Mouse (Mus musculus): ENCODE results near the gene Adar. TPM values are rescaled to one million over a fixed set of nuclear protein-coding genes. Genes with fewer than 3 reads are reported as not detected.

Adar gene
- polyA plus RNA-seq, 1 experiment from 2014 or later, result 8.6 TPM

- Histone ChIP-seq H3K4me1 (ENCODE audit: control insufficient read depth, insufficient read depth, low read length) (peaks cover 9% of the 10 kb centered on the region), H3K27ac (ENCODE audit: low read length) (no peak overlapping the region), H3K9ac (ENCODE audit: low read depth, low read length) (no peak overlapping the region), H3K4me3 (ENCODE audit: low read length) (no peak overlapping the region), H3K36me3 (ENCODE audit: control insufficient read depth, insufficient read depth, low read length) (no peaks in the 10 kb centered on the region), H3K9me3 (ENCODE audit: control insufficient read depth, low read length) (no peaks in the 10 kb centered on the region), H3K4me2 (ENCODE audit: low read depth, low read length) (no peak overlapping the region), H3K27me3 (replicated peaks; ENCODE audit: control insufficient read depth, insufficient read depth, low read length) (no peaks in the 10 kb centered on the region)
- peak; percentile 41; the same call in 1 of the 2 replicates for ATAC-seq
- 20% methylated on average over 4 of the region's 4 CpGs for WGBS
Observed at GRCm38 (mm10) chr3:89727028-89727427, 12.2 kb downstream of the Adar start.

DNA sequence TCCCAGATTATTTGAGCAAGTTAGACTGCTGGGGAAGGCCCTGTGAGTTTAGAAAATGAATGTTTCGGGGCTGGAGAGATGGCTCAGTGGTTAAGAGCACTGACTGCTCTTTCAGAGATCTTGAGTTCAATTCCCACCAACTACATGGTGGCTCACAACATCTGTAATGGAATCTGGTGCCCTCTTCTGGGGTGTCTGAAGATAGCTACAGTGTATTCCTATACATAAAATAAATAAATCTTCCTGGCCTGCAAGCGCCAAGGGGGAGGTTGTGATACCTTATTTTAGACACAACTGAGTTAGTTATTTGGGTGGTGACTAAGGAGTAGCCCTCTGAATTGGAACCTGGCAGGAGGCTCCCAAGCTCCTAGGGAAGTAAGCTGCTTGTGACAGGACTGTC lies 14.0 kb downstream of the Adar start:
- no peaks in the 10 kb centered on the region for H3K36me3 ChIP-seq (ENCODE audit: control insufficient read depth, insufficient read depth, low read length)
- peaks cover 9% of the 10 kb centered on the region for H3K4me1 ChIP-seq (ENCODE audit: control insufficient read depth, insufficient read depth, low read length)
- H3K9me3 ChIP-seq (ENCODE audit: control insufficient read depth, low read length), result no peaks in the 10 kb centered on the region
- H3K27me3 ChIP-seq (replicated peaks; ENCODE audit: control insufficient read depth, insufficient read depth, low read length), result no peaks in the 10 kb centered on the region
- no peak overlapping the region for H3K27ac ChIP-seq (ENCODE audit: low read length)
- H3K4me3 ChIP-seq (ENCODE audit: low read length), result no peak overlapping the region
- no peak for ATAC-seq
- no peak overlapping the region for H3K9ac ChIP-seq (ENCODE audit: low read depth, low read length)
- 66% methylated on average over 2 of the region's 2 CpGs for WGBS
- no peak overlapping the region for H3K4me2 ChIP-seq (ENCODE audit: low read depth, low read length)

DNA sequence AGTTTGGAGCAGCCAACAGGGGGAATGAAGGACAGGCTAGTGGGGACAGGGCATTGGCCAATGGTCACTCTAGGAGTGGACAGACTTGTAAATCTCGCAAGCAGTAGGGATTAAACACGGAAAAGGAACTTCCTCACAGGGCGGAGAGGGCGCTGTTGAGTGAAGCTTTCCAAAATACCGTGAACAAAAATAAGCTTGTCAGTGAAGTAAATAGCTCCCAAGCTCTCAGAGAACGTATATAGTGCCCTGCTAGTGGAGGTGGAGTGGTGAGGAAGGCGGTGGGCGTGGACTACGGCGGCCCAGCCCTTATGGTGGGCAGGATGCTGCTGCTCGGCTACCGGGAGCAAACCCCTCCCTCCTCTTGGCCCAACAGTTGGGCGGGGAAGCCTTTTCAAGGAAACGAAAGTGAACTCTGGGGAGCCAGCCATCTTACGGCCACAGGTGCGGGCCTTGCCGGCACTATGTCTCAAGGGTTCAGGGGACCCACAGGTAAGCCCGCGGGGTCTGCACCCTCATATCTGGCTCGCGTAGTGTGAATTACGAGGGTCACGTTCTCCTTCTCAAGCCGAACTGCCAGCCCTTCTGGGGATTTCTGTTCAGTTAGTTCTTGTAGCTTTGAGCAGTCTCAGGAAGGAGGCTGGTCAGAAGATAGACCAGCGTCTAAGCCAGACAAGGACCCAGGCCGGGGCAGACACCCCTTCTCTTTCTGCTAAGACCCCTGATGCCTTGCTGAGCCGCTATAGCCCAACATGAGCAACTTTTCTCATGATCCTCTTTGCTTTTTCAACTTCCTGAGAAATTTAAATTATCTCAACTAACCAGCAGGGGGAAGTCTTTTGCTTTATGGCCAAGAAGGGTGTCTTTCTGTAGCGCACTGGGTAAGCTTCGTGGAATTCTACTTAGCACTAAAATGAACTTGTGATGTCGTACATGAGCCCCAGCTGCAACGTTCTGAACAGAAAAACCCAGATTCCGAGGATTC lies 15.8 kb downstream of the Adar start:
- Histone ChIP-seq H3K36me3 (ENCODE audit: control insufficient read depth, insufficient read depth, low read length) (no peaks in the 10 kb centered on the region), H3K9me3 (ENCODE audit: control insufficient read depth, low read length) (no peaks in the 10 kb centered on the region), H3K4me1 (ENCODE audit: control insufficient read depth, insufficient read depth, low read length) (peaks cover 9% of the 10 kb centered on the region), H3K27me3 (replicated peaks; ENCODE audit: control insufficient read depth, insufficient read depth, low read length) (no peaks in the 10 kb centered on the region), H3K4me2 (ENCODE audit: low read depth, low read length) (peak overlapping the region; percentile 73), H3K9ac (ENCODE audit: low read depth, low read length) (peak overlapping the region; percentile 79), H3K4me3 (ENCODE audit: low read length) (peak overlapping the region; percentile 75), H3K27ac (ENCODE audit: low read length) (peak overlapping the region; percentile 77)
- peak; percentile 96 for ATAC-seq
- under 1% methylated on average over 32 of the region's 32 CpGs for WGBS

DNA sequence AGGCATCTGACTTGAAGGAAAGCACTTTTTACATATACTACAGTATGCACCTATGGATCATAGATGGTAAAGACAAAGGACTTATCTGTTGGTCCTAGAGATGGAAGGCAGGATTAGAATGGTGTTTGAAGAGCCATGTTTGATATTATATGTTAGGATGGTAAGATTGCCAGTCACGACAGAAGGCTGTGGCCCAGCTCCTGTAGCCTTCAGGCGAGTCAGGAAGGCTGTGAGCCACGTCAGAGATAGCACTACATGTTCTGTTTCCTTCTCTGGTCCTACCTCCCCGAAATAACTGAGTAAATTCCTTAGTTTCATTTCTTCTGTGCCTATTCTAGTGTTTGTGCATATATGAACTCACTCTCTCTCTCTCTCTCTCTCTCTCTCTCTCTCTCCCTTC lies 17.3 kb downstream of the Adar start:
- Histone ChIP-seq H3K9me3 (ENCODE audit: control insufficient read depth, low read length) (no peaks in the 10 kb centered on the region), H3K27ac (ENCODE audit: low read length) (no peak overlapping the region), H3K9ac (ENCODE audit: low read depth, low read length) (no peak overlapping the region), H3K4me1 (ENCODE audit: control insufficient read depth, insufficient read depth, low read length) (peaks cover 9% of the 10 kb centered on the region), H3K4me2 (ENCODE audit: low read depth, low read length) (no peak overlapping the region), H3K4me3 (ENCODE audit: low read length) (no peak overlapping the region), H3K27me3 (replicated peaks; ENCODE audit: control insufficient read depth, insufficient read depth, low read length) (no peaks in the 10 kb centered on the region), H3K36me3 (ENCODE audit: control insufficient read depth, insufficient read depth, low read length) (no peaks in the 10 kb centered on the region)
- WGBS, result 89% methylated on average over 4 of the region's 4 CpGs
- no peak for ATAC-seq

GRCm38 (mm10) chr3:89738509-89738908 lies 23.7 kb downstream of the Adar start:
- Histone ChIP-seq H3K27ac (ENCODE audit: low read length) (no peak overlapping the region), H3K36me3 (ENCODE audit: control insufficient read depth, insufficient read depth, low read length) (peaks cover 17% of the 10 kb centered on the region; the same call in 1 of the 2 replicates)
- 95% methylated on average over 6 of the region's 6 CpGs for WGBS

DNA sequence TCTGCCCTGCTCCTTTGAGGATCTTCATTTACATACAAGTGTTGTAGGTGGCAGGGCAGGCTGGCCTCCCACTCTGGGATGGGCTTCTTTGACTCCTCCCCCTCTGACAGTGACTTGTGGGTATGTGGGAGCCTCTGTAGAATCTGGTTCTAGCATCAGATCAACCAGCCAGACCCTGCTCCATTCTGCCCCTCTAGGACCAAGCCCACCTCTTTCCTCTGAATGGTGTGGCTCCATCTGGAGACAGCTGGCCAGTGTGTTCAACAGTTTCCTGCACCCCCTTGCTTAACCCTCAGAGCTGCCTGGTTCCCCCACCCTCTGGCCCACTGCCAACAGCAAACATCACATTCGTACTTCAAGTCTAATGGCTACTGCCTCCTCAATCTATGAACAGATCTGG lies 37.5 kb downstream of the Adar start:
- peak; percentile 62 for ATAC-seq
- Histone ChIP-seq H3K4me1 (ENCODE audit: control insufficient read depth, insufficient read depth, low read length) (no peaks in the 10 kb centered on the region), H3K27ac (ENCODE audit: low read length) (no peak overlapping the region), H3K4me3 (ENCODE audit: low read length) (no peak overlapping the region), H3K4me2 (ENCODE audit: low read depth, low read length) (no peak overlapping the region), H3K36me3 (ENCODE audit: control insufficient read depth, insufficient read depth, low read length) (no peaks in the 10 kb centered on the region), H3K9me3 (ENCODE audit: control insufficient read depth, low read length) (no peaks in the 10 kb centered on the region), H3K9ac (ENCODE audit: low read depth, low read length) (no peak overlapping the region), H3K27me3 (replicated peaks; ENCODE audit: control insufficient read depth, insufficient read depth, low read length) (no peaks in the 10 kb centered on the region)
- 11% methylated on average over 1 of the region's 1 CpGs for whole genome bisulfite sequencing

More at GRCm38 (mm10) chr3:89738509-89738908, 23.7 kb downstream of the Adar start:
- no peaks in the 10 kb centered on the region for H3K9me3 ChIP-seq (ENCODE audit: control insufficient read depth, low read length)
- no peaks in the 10 kb centered on the region for H3K4me1 ChIP-seq (ENCODE audit: control insufficient read depth, insufficient read depth, low read length)
- no peak overlapping the region for H3K4me2 ChIP-seq (ENCODE audit: low read depth, low read length)
- H3K27me3 ChIP-seq (replicated peaks; ENCODE audit: control insufficient read depth, insufficient read depth, low read length), result no peaks in the 10 kb centered on the region
- no peak overlapping the region for H3K9ac ChIP-seq (ENCODE audit: low read depth, low read length)
- H3K4me3 ChIP-seq (ENCODE audit: low read length), result no peak overlapping the region
- no peak for ATAC-seq

- no peak for ATAC-seq
- Histone ChIP-seq H3K9ac (ENCODE audit: low read depth, low read length) (no peak overlapping the region), H3K27ac (ENCODE audit: low read length) (no peak overlapping the region), H3K4me1 (ENCODE audit: control insufficient read depth, insufficient read depth, low read length) (no peaks in the 10 kb centered on the region), H3K9me3 (ENCODE audit: control insufficient read depth, low read length) (no peaks in the 10 kb centered on the region), H3K4me2 (ENCODE audit: low read depth, low read length) (no peak overlapping the region), H3K4me3 (ENCODE audit: low read length) (no peak overlapping the region), H3K36me3 (ENCODE audit: control insufficient read depth, insufficient read depth, low read length) (no peaks in the 10 kb centered on the region), H3K27me3 (replicated peaks; ENCODE audit: control insufficient read depth, insufficient read depth, low read length) (no peaks in the 10 kb centered on the region)
- 71% methylated on average over 6 of the region's 6 CpGs for WGBS
Observed at GRCm38 (mm10) chr3:89755283-89755682, 40.5 kb downstream of the Adar start.

DNA sequence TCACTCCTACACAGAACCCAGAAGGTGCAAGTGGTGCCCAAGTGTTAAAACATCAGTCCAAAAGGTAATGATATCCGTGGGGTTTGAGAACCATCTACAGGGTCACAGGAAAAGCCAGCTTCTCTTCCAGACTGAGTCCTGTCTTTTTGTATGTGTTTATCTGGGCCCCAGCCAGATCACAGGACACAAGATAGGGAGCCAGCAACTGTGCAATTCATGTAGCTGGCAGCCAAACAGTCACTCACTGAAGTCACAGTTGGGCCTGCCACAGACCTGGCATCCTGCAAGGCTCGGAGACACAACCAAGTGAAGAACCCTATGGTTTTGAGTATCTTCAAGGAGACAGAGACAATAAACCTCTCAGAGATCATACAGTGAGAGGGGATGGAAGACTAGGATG lies 43.0 kb downstream of the Adar start:
- Histone ChIP-seq H3K9ac (ENCODE audit: low read depth, low read length) (no peak overlapping the region), H3K27me3 (replicated peaks; ENCODE audit: control insufficient read depth, insufficient read depth, low read length) (no peaks in the 10 kb centered on the region; the same call in 1 of the 2 replicates), H3K4me2 (ENCODE audit: low read depth, low read length) (no peak overlapping the region), H3K4me1 (ENCODE audit: control insufficient read depth, insufficient read depth, low read length) (no peaks in the 10 kb centered on the region), H3K36me3 (ENCODE audit: control insufficient read depth, insufficient read depth, low read length) (no peaks in the 10 kb centered on the region), H3K4me3 (ENCODE audit: low read length) (no peak overlapping the region), H3K9me3 (ENCODE audit: control insufficient read depth, low read length) (no peaks in the 10 kb centered on the region), H3K27ac (ENCODE audit: low read length) (no peak overlapping the region)
- WGBS, result 81% methylated on average over 2 of the region's 2 CpGs
- ATAC-seq, result no peak

GRCm38 (mm10) chr3:89759786-89760185 lies 45.0 kb downstream of the Adar start:
- H3K27me3 ChIP-seq (replicated peaks; ENCODE audit: control insufficient read depth, insufficient read depth, low read length), result peaks cover 5% of the 10 kb centered on the region; the same call in 1 of the 2 replicates
- no peak overlapping the region for H3K4me3 ChIP-seq (ENCODE audit: low read length)
- peaks cover 8% of the 10 kb centered on the region for H3K4me1 ChIP-seq (ENCODE audit: control insufficient read depth, insufficient read depth, low read length)
- 67% methylated on average over 2 of the region's 3 CpGs for WGBS
- no peak overlapping the region for H3K27ac ChIP-seq (ENCODE audit: low read length)
- H3K36me3 ChIP-seq (ENCODE audit: control insufficient read depth, insufficient read depth, low read length), result no peaks in the 10 kb centered on the region
- H3K4me2 ChIP-seq (ENCODE audit: low read depth, low read length), result no peak overlapping the region
- no peak overlapping the region for H3K9ac ChIP-seq (ENCODE audit: low read depth, low read length)
- H3K9me3 ChIP-seq (ENCODE audit: control insufficient read depth, low read length), result no peaks in the 10 kb centered on the region
- ATAC-seq, result no peak

Measured in intestine, embryonic 16.5 days (tissue).